Mouse (Mus musculus) ES-Bruce4 (cell line): ENCODE measurements around the gene Ddx19a.

ENCODE experiments used
- CTCF ChIP-seq: IDR thresholded peaks from one replicate; pipeline ENCODE4 v1.8.1; 2011; ENCODE audit warnings: low read depth, low read length
- EP300 ChIP-seq: IDR thresholded peaks from 2 replicates; pipeline ENCODE4 v1.6.1; 2011; ENCODE audit warnings: low read depth, low read length; ENCODE audit not compliant: insufficient read depth
- POLR2A ChIP-seq: IDR thresholded peaks from one replicate; pipeline ENCODE4 v1.8.1; 2011; ENCODE audit warnings: low read length; ENCODE audit not compliant: insufficient read depth

DNA sequence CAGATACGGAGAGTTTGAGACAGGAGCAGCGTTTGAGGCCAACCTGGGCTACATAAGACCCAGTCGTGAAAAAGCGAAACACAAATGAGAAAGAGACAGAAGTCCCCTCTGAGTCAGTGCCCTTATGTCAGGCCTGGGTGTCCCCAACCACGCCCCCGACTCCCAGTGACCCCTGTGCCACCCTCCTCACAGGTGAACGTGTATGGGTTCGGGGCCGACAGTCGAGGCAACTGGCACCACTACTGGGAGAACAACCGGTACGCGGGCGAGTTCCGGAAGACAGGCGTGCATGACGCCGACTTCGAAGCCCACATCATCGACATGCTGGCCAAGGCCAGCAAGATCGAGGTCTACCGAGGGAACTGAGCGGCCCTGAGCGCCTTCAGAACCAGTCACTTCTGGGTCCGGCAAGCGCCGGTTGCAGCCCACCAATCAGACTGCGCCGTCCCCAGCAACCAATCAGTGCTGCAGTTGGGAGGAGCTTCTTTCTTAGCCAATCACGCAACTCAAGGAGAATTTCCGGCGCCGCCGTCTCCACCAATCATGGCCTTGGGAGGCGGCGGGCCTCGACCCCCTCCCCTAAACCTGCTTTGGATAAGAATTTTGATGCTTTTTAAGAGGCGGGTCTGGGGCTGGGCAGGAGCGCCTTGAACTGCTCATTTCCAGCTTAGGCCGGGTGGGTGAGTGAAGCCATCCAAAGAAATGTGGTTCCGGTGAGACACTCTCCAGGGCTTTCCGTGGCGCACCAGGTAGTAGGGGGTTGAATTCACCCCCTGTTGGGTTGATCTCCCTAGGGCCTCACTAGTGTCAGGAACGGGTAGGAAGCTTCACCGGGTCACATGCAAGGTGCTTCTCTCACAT, 27.5 kb downstream of the Ddx19a start:
- TF ChIP-seq CTCF (no peak), POLR2A (peak; percentile 76), EP300 (no peak)
